Mouse (Mus musculus) kidney, postnatal 25 days (tissue): ENCODE results near the gene Sbno2.
A peak's percentile ranks its signal among the peaks of the same experiment; 100 is the strongest.

Experiments
- DNase-seq, 2 experiments: peaks; one replicate each; pipeline ENCODE4 v3.0.0; 2021; ENCODE audit warnings: mixed read lengths in 2 of 2

Sbno2 gene

DNA sequence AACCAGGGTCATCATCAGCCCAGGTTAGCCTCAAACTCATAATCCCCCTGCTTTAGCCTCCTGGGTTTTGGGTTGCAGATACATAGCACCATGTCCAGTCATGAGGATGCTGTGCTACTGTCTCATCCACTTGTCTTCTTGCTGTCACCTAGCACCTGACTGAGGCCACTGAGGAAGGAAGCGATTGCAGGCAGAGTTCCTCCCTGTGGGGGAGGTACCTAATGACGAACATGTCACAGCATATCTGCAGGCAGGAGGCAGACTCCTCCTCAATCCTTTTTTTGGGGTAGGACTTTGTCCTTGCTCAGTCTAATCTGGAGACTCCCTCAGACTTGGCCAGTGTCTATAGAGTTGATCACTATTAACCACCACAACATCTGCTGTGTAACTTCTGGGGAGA is 16.3 kb upstream of the Sbno2 start:
- DNase-seq, result no peak

DNA sequence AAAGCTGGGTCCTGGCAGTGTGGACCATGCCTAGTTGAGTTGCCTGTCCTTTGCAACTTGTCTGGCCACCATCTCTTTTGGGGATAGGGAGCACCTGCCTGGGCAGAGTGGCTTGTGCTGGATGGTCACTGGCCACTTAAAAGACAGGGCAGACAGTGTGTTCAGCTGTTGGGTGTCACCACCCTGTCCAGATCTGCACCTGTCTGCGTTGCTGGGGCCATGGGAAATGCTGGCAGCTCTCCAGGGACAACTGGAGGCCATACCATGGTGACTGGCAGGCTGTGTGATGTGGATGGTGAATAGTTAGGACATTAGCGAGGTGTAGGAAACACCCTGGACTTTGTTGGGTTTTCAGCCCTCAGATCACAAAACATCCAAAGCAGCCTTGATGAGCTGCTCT is 14.8 kb upstream of the Sbno2 start:
- DNase-seq, result no peak

GRCm38 (mm10) chr10:80118552-80118951 is 13.2 kb upstream of the Sbno2 start:
- no peak for DNase-seq

DNA sequence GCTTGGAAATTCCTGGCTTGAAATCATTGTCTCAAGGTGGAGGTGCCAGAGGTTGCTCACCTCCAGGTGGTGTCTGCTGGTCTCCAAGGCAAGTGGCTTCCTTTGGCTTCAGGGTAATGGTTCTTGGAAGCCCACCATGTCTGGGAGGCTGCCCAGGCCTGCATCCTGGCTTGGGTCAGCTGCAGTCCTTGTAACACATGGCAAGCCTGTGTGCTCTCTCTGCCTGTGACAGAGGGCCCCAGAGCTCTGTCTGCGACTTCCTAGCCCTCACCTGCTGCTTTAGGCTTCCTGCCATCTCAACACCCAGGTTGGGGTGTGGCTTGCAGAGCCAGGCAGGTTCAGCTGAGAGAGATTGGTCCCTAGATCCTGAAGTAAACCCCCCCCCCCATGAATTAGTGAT is 12.4 kb upstream of the Sbno2 start:
- DNase-seq, result no peak

- DNase-seq, result peak; percentile 35 to 78
Observed at GRCm38 (mm10) chr10:80116927-80117691, 11.7 kb upstream of the Sbno2 start.

- no peak for DNase-seq
Observed at GRCm38 (mm10) chr10:80116563-80116926, 11.2 kb upstream of the Sbno2 start.

DNA sequence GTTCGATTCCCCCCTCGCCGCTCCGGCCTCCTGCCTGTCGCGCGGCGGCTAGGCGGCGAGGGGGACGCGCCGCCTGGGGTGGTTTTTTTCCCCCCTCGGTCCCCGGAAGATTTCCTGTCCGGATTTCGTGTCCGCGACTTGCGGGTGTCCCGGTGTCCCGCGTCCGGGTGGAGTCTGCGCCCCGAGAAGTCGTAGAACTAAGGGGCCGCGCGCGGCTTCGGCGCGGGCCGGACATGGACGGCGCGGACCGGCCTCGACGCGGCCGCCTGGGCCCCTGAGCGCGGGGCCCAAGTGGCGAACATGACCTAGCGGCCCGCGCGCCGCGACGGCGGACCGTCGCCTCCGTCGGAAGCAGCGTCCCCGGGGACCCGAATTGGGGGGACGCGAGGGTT is 10.6 kb upstream of the Sbno2 start:
- DNase-seq, result no peak

DNA sequence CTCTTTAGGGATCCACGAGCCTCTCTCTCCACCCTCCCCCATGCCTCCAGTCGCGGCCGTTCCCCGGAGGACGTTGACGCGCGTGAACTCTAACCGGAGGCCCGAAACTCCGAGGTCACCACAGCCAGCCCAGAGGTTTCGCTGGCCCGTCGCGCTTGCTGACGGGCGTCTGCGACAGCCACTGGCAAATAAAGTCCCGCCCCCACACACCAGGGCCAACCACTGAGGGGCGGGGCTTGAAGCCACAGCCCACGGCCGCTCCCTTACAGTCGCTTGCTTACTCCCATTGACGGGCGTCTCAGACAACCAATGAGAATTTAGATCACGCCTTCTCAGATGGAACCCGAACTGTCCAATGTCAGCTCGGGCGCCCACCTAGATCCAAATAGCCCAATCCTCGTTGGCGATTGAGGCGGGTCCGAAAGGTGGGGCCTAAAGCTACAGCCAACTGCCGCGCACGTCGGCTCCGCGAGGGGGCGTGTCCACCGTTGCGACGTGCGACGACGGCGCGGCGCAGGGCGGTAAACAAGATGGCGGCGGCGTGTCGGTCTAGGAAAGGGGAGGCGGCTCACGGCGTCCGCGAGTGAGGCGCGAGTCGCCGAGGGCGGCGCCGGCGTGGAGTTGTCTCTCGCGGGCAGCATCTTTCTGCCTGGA is 10.0 kb upstream of the Sbno2 start, which contains the start of gene Stk11:
Stk11 (plus strand) TSS at position 514 of the 654 bp plus-strand sequence.
- peak; percentile 100 for DNase-seq

DNA sequence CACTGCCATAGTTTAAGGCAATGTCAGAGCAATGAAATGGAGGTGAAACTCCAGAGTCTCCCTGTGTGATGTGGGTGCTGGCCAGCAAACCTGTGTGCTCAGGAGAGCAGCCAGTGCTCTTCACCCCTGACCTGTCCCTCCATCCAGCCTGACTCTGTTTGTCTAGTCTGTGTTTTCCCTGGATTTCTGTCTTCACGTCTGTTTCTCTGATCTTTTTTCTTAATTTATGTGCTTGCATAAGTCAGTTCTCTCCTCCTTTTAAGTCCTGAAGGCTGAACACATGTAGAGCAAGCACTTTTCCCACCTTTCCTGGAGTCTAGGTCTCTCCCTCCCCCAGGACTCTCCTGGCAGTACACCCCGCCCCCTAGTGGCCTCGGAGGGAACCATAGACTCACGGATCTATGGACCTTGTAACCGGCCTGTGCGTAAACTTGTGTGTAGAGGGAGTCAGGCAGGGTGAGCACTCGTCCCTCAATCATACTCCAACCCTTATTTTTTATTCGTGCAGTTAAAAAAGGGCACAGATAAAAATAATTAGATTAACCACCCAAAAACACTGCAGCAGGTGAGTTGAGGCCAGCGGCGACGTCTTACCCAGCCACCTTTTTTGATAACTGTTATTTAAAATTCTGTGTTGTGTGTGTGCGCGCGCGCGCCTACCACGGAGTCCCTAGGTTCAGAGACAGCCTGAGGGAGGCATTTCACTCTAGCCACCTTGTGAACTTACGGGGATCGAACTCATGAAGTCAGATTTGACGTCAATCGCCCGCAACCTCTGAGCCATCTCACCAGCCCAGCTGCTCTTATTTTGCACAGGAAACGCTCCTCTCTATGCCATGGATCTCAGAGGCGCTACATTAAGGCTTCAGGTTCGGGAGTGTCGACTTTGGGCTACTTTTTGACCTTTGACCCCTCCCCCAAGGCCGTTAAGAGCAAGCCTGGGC is 9.2 kb upstream of the Sbno2 start:
- peak; percentile 96 to 98 for DNase-seq

DNA sequence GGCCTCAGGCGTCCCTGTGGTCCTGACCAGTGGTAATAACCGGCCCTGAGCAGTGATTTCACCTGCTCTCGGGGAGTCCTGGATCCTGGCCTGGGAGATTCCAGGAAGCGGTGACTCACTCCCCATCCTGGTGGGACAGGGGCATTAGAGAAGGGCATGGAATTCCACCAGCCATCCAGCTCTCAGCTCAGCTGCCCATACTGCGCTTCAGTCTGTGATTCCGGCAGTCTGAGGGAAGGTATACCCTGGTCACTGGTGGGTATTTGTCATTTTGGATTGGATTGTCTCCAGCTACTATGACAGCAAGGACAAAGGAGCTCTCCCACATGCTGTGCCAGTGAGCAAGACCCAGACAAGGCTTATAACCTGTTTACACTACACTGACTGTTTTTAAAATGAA is 2.3 kb upstream of the Sbno2 start:
- no peak for DNase-seq

DNA sequence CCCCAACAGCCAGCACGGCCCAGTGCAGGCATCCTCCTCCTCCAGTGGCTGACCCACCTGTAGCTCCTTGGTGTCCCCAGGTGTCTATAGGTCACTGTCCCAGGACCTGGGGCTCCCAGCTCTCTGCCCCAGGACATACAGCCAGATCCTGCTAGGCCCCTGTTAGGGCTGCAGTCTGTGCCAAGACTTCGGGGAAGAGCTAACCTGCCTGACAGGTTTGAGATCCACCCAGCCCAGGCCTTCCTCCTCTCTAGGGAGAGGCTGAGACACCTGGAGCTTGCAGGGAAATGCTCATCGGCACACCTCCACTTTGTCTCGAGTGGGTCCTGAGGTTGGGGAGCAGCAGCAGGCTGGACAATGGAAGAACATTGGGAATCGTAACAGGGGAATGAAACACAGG is 555 bp upstream of the Sbno2 start:
- no peak for DNase-seq

GRCm38 (mm10) chr10:80104181-80104580 is 1.2 kb downstream of the Sbno2 start:
- no peak for DNase-seq

- DNase-seq, result no peak
Observed at GRCm38 (mm10) chr10:80103032-80103431, 2.3 kb downstream of the Sbno2 start.

GRCm38 (mm10) chr10:80102216-80102915 is 3.0 kb downstream of the Sbno2 start:
- peak; percentile 90 to 94 for DNase-seq

DNA sequence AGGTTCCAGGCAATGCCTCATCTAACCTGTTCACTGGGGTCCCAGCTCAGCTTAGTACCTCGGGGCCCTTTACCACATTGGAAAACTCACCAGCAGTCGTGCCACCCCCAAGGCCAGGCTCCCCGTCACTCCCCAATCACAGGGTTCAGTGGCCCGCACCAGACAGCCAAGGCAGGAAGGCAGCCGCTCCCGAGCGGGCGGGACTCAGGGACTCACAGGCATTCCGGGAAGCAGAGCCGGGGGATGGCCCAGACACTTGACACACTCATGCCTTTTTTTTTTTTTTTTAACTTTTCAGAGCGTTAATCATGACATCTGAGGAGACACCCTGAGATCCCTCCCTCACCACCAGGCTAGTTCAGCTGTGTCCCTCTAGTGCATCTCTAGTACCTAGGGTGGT is 4.4 kb downstream of the Sbno2 start:
- peak; percentile 62 to 83 for DNase-seq

- peak in 1 of 2 experiments; percentile 68 for DNase-seq
Observed at GRCm38 (mm10) chr10:80098630-80099029, 6.7 kb downstream of the Sbno2 start.

DNA sequence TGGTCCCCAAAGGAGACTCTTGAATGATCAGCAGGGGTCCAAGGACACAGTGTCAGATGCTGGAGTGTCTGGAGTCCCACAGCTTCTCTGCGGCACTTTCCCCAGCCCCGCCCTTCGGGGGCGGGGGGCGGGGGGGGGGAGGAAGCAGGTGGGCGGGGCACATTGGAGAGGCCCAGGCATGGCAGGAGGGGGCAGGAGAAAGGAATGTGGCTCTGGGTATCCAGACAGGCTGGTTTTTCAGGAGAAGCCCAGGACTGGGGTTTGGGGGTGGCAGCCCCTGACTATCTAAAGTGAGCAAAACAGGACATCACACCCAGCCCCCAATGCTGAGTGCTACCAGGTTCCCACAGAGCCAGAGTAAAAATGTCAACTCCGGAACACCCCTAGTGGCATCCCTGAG is 8.1 kb downstream of the Sbno2 start:
- no peak for DNase-seq

DNA sequence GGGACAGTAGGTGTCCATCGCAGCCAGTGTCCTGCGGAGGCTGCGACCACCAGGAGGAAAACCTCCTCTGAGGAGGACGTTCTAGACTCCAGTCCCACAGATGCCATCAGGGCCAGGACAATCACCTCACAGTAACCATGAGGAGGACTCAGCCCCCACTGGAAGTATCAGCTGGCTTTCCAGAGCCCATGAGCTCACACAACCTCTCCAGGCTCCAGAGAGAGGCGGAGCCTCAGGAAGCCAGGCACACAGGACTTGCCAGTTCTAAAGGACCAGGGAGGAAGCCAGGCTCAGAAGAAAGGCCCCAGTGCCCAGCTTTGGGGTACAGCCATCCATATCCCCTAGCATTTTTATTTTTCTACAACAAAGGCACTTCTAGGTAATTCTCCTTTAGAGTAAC is 9.8 kb downstream of the Sbno2 start:
- DNase-seq, result peak in 1 of 2 experiments; percentile 69

DNA sequence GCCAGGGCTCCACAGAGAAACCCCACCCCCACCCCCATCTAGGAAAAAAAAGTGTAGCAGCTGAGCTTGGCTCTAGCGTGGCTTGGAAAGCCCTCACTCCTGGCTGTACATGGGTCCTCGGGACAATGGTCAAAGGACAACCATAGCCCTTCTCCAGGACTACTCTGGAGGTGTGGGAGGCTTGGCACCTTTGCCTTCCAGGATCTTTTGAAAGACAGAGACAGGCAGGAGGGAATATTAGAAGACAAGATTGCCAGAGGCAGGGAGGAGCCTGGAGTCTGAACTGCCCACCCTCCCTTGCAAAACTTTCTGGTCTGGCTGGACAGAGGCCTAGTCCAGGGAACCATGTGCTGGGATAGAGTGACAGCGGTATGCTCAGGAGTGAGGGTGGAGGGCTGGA is 10.7 kb downstream of the Sbno2 start:
- DNase-seq, result peak; percentile 55 to 84

DNA sequence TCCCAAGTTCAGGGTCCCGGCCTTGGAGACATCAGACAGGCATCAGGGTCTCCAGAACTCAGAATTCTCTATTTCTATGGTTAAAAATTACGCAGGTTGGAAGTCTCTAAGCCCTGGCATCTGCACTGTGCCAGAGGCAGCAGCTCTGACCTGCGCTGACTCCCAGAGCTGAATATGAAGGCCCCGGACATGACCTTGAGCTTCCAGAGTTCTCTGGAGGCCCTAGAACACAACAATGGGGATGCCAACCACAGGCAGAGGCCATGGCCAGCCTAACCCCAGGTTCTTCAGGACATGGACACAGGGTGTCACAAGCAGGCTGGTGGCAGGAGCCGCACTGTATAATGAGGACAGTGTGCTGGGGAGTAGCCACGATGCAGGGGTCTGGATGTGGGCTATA is 11.3 kb downstream of the Sbno2 start:
- DNase-seq, result no peak

DNA sequence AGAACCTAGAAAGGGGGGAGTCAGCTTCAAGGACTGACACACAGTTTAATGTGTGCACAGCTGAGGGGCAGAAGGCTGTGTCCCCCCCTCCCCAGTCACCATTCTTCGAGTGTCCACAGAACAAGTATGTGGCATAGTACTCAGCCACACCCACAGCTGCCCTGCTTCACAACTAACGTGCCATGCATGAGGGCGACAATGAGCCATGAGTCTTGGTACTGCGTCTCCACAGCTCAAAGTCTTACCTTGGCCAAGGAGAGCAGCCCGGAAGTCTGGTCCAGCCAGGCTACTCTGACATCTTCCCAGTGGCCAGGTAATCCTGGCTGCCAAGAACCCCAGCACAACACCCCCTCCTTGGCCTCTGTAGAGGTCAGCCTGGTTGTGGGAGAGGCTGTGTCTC is 12.7 kb downstream of the Sbno2 start:
- DNase-seq, result peak in 1 of 2 experiments; percentile 66

- no peak for DNase-seq
Observed at GRCm38 (mm10) chr10:80091527-80091926, 13.8 kb downstream of the Sbno2 start.

DNA sequence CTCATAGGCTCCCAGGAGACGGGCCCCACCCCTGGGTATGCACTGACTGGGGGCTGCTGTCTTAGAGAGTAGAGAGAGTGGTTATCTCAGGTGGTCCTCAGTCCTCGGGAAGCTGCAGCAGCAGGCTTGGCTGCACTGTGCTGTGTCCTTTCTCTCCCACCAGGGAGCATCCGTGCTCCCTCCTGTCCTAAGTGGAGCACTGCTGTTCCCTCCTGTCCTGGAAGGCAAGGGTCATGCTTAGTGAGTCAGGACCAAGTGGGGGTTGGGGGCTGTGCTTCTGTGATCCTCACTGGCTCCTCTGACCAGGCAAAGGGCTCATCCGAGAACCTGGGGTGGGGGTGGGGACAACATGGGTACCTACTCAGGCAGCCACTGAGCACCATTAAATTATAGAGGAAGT is 16.2 kb downstream of the Sbno2 start:
- peak; percentile 53 to 86 for DNase-seq
